Mouse (Mus musculus): Measurements from ENCODE around the gene Mroh2b. TPM values are rescaled to one million over a fixed set of nuclear protein-coding genes. Genes with fewer than 3 reads are reported as not detected.

Mroh2b gene
- polyA plus RNA-seq, 1 experiment from 2014 or later: not detected

Other genes starting within 250 kb of the Mroh2b start
- gene C6, start 171.6 kb upstream of the Mroh2b start, polyA plus RNA-seq (2015; fragmentation: Nextera tagmentation; extraction: Ambion mirVana): not detected in 2 replicates
- gene C7, start 165.0 kb downstream of the Mroh2b start, polyA plus RNA-seq (2015; fragmentation: Nextera tagmentation; extraction: Ambion mirVana): 0.08 TPM in 1 of 2 replicates, not detected in the other
- 0.35 and 0.40 TPM in 2 replicates for gene Card6, start 209.8 kb downstream of the Mroh2b start, polyA plus RNA-seq (2015; fragmentation: Nextera tagmentation; extraction: Ambion mirVana)
- gene Rpl37, start 217.9 kb downstream of the Mroh2b start, polyA plus RNA-seq (2015; fragmentation: Nextera tagmentation; extraction: Ambion mirVana): 335 and 339 TPM in 2 replicates
- 14.8 and 16.2 TPM in 2 replicates for gene Prkaa1, start 245.1 kb downstream of the Mroh2b start, polyA plus RNA-seq (2015; fragmentation: Nextera tagmentation; extraction: Ambion mirVana)

Measured in forebrain, embryonic 16.5 days (tissue).